Mouse (Mus musculus): ENCODE measurements around the gene Rab44. TPM values are rescaled to one million over a fixed set of nuclear protein-coding genes. Genes with fewer than 3 reads are reported as not detected.

Gene Rab44
- polyA plus RNA-seq, 1 experiment from 2014 or later, result 1.7 TPM

DNA sequence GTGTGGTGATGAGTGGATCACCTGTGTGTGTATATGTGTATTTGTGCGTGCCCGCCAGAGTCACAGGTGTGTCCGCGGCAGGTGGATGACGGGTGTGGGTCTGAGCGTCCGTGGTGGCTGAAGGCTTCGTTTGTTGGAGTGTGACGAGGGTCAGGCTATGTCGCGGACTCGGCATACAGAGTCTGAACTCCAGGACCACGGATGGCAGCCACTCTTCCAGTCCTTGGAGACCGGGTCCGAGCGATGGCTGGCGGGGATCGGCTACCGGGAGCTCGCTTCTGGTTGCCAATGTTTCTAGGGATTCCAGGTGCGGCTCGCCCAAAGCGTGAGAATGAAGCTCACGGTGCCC lies 20.0 kb upstream of the Rab44 start:
- no peaks in the 10 kb centered on the region for H3K9me3 ChIP-seq (ENCODE audit: control insufficient read depth, low read length)
- WGBS, result 0% methylated on average over 16 of the region's 24 CpGs
- H3K4me3 ChIP-seq (ENCODE audit: low read depth, low read length), result peak overlapping the region; percentile 59
- DNase-seq (ENCODE audit: low spot score) (no peak), ATAC-seq (ENCODE audit: low read depth) (peak; percentile 2; the same call in 1 of the 2 replicates)
- no peak overlapping the region for H3K27ac ChIP-seq (replicated peaks; ENCODE audit: low read depth, low read length)
- H3K4me1 ChIP-seq (ENCODE audit: control insufficient read depth, insufficient read depth, low read length), result peaks cover 10% of the 10 kb centered on the region; the same call in 1 of the 2 replicates
- H3K36me3 ChIP-seq (ENCODE audit: control insufficient read depth, insufficient read depth, low read length), result 0 out of 2 replicates have a peak, but pooled peaks cover 4% of the 10 kb centered on the region
- peak overlapping the region; percentile 72 for H3K9ac ChIP-seq (ENCODE audit: low read depth, low read length)
- peak overlapping the region; percentile 87 for H3K4me2 ChIP-seq (ENCODE audit: low read depth, low read length)
- H3K27me3 ChIP-seq (replicated peaks; ENCODE audit: control insufficient read depth, insufficient read depth, low read length), result peaks cover 29% of the 10 kb centered on the region

DNA sequence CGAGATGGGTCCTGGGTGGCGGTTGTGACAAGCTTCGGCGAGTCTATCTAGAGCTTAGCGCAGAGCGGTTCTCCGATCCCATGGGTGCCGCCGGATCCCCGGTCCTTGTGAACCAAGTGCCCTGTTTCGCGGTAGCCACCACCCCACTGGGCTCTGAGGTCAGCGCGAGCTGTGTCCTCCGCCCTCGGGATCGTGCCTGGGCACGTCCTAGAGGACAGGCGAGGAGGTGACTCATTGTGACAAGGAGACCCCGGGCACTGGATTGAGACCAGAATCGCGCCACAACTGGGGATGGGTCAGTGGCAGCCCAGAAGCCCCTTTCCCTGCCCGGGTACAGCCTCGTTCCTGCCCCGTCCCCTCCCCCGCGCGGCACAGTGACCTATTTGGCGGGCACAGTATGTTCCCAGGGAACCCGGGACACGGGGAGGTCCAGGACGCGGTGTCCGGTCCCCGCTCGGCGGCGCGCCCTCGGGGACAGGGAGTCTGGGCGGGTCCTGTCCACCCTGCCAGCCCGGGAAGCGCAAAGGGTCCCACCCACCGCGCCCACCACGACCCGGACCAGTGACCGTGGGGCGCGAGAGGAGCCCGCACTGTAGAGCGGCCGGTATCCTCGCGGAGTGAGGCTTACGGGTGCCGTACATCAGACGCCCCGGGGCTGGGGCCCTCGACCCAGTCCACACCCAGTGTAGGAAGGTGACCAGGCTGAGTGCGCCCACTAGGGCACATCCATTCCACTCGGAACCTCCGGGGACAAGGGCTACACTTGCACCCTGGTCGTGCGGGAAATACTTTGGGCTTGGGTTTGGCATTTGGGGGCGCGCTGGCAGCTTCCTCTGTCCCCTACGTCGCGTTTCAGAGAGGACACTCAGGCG lies 19.4 kb upstream of the Rab44 start:
- Histone ChIP-seq H3K36me3 (ENCODE audit: control insufficient read depth, insufficient read depth, low read length) (0 out of 2 replicates have a peak, but pooled peaks cover 4% of the 10 kb centered on the region), H3K9ac (ENCODE audit: low read depth, low read length) (peak overlapping the region; percentile 72), H3K4me1 (ENCODE audit: control insufficient read depth, insufficient read depth, low read length) (peaks cover 10% of the 10 kb centered on the region; the same call in 1 of the 2 replicates), H3K9me3 (ENCODE audit: control insufficient read depth, low read length) (no peaks in the 10 kb centered on the region), H3K4me3 (ENCODE audit: low read depth, low read length) (peak overlapping the region; percentile 59), H3K27me3 (replicated peaks; ENCODE audit: control insufficient read depth, insufficient read depth, low read length) (peaks cover 29% of the 10 kb centered on the region), H3K27ac (replicated peaks; ENCODE audit: low read depth, low read length) (peak overlapping the region; percentile 35), H3K4me2 (ENCODE audit: low read depth, low read length) (peak overlapping the region; percentile 87)
- WGBS, result under 1% methylated on average over 31 of the region's 71 CpGs
- DNase-seq (ENCODE audit: low spot score), result no peak
- ATAC-seq (ENCODE audit: low read depth), result 0 out of 2 replicates have a peak, but pooled peaks have one; percentile 11

GRCm38 (mm10) chr17:29095201-29095733 lies 18.7 kb upstream of the Rab44 start:
- under 1% methylated on average over 29 of the region's 44 CpGs for WGBS
- Histone ChIP-seq H3K9me3 (ENCODE audit: control insufficient read depth, low read length) (no peaks in the 10 kb centered on the region), H3K9ac (ENCODE audit: low read depth, low read length) (peak overlapping the region; percentile 72), H3K4me2 (ENCODE audit: low read depth, low read length) (peak overlapping the region; percentile 87), H3K36me3 (ENCODE audit: control insufficient read depth, insufficient read depth, low read length) (0 out of 2 replicates have a peak, but pooled peaks cover 4% of the 10 kb centered on the region), H3K27me3 (replicated peaks; ENCODE audit: control insufficient read depth, insufficient read depth, low read length) (peaks cover 29% of the 10 kb centered on the region), H3K27ac (replicated peaks; ENCODE audit: low read depth, low read length) (peak overlapping the region; percentile 35; the same call in 1 of the 2 replicates), H3K4me3 (ENCODE audit: low read depth, low read length) (peak overlapping the region; percentile 59), H3K4me1 (ENCODE audit: control insufficient read depth, insufficient read depth, low read length) (peaks cover 10% of the 10 kb centered on the region; the same call in 1 of the 2 replicates)
- DNase-seq (ENCODE audit: low spot score) (peak; percentile 95), ATAC-seq (ENCODE audit: low read depth) (peak; percentile 73)

DNA sequence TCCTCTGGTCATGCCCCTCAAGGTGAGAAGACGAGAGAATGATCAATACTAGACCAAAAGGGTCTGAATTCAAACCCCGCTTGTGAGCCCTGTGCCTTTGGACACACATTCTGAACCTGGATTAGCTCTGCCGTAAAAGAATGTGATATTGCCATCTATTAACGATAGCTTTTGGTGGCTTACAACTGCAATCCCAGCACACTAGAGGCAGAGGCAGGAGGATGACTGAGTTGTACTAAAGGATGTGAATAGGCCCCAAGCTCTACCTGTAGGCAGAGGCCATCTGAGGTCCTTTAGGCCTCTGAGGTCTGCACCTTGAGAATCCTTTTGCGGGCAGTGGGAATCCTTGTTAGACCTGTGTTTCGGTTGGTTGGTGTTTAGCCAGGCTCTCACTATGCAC lies 17.7 kb upstream of the Rab44 start:
- Histone ChIP-seq H3K36me3 (ENCODE audit: control insufficient read depth, insufficient read depth, low read length) (0 out of 2 replicates have a peak, but pooled peaks cover 4% of the 10 kb centered on the region), H3K9ac (ENCODE audit: low read depth, low read length) (peak overlapping the region; percentile 72; the same call in 1 of the 2 replicates), H3K27me3 (replicated peaks; ENCODE audit: control insufficient read depth, insufficient read depth, low read length) (peaks cover 29% of the 10 kb centered on the region), H3K27ac (replicated peaks; ENCODE audit: low read depth, low read length) (no peak overlapping the region), H3K4me1 (ENCODE audit: control insufficient read depth, insufficient read depth, low read length) (peaks cover 10% of the 10 kb centered on the region; the same call in 1 of the 2 replicates), H3K9me3 (ENCODE audit: control insufficient read depth, low read length) (no peaks in the 10 kb centered on the region), H3K4me2 (ENCODE audit: low read depth, low read length) (peak overlapping the region; percentile 87), H3K4me3 (ENCODE audit: low read depth, low read length) (no peak overlapping the region)
- 89% methylated on average over 6 of the region's 6 CpGs for WGBS
- no peak for DNase-seq (ENCODE audit: low spot score)
- ATAC-seq (ENCODE audit: low read depth), result no peak

DNA sequence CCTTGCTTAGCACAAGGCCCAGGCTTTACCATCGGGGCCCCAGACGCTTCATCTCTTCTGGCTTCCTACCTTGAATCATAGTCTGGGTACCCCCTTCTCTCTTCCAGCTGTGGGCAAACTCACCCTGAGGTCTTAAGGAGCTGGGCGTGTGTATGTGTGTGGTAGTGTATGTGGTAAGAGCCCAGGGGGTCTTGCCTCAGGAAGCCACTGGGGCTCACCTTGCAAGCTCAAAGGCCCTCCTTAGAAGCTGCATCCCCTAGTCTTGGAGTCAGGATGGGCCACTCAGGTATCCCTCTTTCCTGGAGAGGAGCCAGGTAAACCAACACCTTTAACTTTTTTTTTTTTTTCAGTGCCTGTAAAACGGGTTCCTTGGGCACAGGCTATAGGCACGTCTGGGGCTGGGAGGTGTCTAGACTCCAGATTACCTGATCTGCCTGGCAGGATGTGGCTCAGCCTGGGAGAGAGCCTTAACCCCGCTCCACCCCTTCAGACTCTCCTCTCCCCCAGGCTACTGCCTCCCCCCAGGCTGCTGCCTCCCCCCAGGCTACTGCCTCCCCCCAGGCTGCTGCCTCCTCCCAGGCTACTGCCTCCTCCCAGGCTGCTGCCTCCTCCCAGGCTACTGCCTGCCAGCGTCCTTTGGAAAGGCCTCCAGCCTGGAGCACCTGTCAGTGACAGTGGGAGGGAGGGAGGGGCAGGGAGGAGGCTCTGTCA lies 16.9 kb upstream of the Rab44 start:
- Histone ChIP-seq H3K27me3 (replicated peaks; ENCODE audit: control insufficient read depth, insufficient read depth, low read length) (peaks cover 26% of the 10 kb centered on the region), H3K36me3 (ENCODE audit: control insufficient read depth, insufficient read depth, low read length) (0 out of 2 replicates have a peak, but pooled peaks cover 4% of the 10 kb centered on the region), H3K27ac (replicated peaks; ENCODE audit: low read depth, low read length) (no peak overlapping the region), H3K9ac (ENCODE audit: low read depth, low read length) (no peak overlapping the region), H3K4me3 (ENCODE audit: low read depth, low read length) (no peak overlapping the region), H3K9me3 (ENCODE audit: control insufficient read depth, low read length) (no peaks in the 10 kb centered on the region), H3K4me2 (ENCODE audit: low read depth, low read length) (no peak overlapping the region), H3K4me1 (ENCODE audit: control insufficient read depth, insufficient read depth, low read length) (peaks cover 10% of the 10 kb centered on the region; the same call in 1 of the 2 replicates)
- DNase-seq (ENCODE audit: low spot score), result peak; percentile 75
- 43% methylated on average over 7 of the region's 7 CpGs for WGBS
- ATAC-seq (ENCODE audit: low read depth), result peak; percentile 58; the same call in 1 of the 2 replicates

- H3K4me1 ChIP-seq (ENCODE audit: control insufficient read depth, insufficient read depth, low read length), result peaks cover 10% of the 10 kb centered on the region; the same call in 1 of the 2 replicates
- H3K9ac ChIP-seq (ENCODE audit: low read depth, low read length), result no peak overlapping the region
- no peaks in the 10 kb centered on the region for H3K9me3 ChIP-seq (ENCODE audit: control insufficient read depth, low read length)
- no peak overlapping the region for H3K4me3 ChIP-seq (ENCODE audit: low read depth, low read length)
- ATAC-seq (ENCODE audit: low read depth) (no peak), DNase-seq (ENCODE audit: low spot score) (no peak)
- no peak overlapping the region for H3K27ac ChIP-seq (replicated peaks; ENCODE audit: low read depth, low read length)
- no peak overlapping the region for H3K4me2 ChIP-seq (ENCODE audit: low read depth, low read length)
- WGBS, result 94% methylated on average over 21 of the region's 24 CpGs
- peaks cover 14% of the 10 kb centered on the region for H3K27me3 ChIP-seq (replicated peaks; ENCODE audit: control insufficient read depth, insufficient read depth, low read length)
- H3K36me3 ChIP-seq (ENCODE audit: control insufficient read depth, insufficient read depth, low read length), result 0 out of 2 replicates have a peak, but pooled peaks cover 4% of the 10 kb centered on the region
Measured at GRCm38 (mm10) chr17:29098291-29098690, 15.7 kb upstream of the Rab44 start.

- Histone ChIP-seq H3K27ac (replicated peaks; ENCODE audit: low read depth, low read length) (no peak overlapping the region), H3K9me3 (ENCODE audit: control insufficient read depth, low read length) (no peaks in the 10 kb centered on the region), H3K27me3 (replicated peaks; ENCODE audit: control insufficient read depth, insufficient read depth, low read length) (peaks cover 9% of the 10 kb centered on the region), H3K4me3 (ENCODE audit: low read depth, low read length) (no peak overlapping the region), H3K4me1 (ENCODE audit: control insufficient read depth, insufficient read depth, low read length) (peaks cover 6% of the 10 kb centered on the region; the same call in 1 of the 2 replicates), H3K9ac (ENCODE audit: low read depth, low read length) (no peak overlapping the region), H3K36me3 (ENCODE audit: control insufficient read depth, insufficient read depth, low read length) (0 out of 2 replicates have a peak, but pooled peaks cover 4% of the 10 kb centered on the region), H3K4me2 (ENCODE audit: low read depth, low read length) (no peak overlapping the region)
- WGBS, result 82% methylated on average over 8 of the region's 8 CpGs
- DNase-seq (ENCODE audit: low spot score), result no peak
- ATAC-seq (ENCODE audit: low read depth), result no peak
Measured at GRCm38 (mm10) chr17:29099076-29099475, 14.9 kb upstream of the Rab44 start.

- 94% methylated on average over 7 of the region's 7 CpGs for WGBS
- H3K9ac ChIP-seq (ENCODE audit: low read depth, low read length), result no peak overlapping the region
- DNase-seq (ENCODE audit: low spot score), result no peak
- no peaks in the 10 kb centered on the region; the same call in 1 of the 2 replicates for H3K9me3 ChIP-seq (ENCODE audit: control insufficient read depth, low read length)
- 0 out of 2 replicates have a peak, but pooled peaks cover 4% of the 10 kb centered on the region for H3K36me3 ChIP-seq (ENCODE audit: control insufficient read depth, insufficient read depth, low read length)
- no peaks in the 10 kb centered on the region for H3K4me1 ChIP-seq (ENCODE audit: control insufficient read depth, insufficient read depth, low read length)
- no peak for ATAC-seq (ENCODE audit: low read depth)
- H3K4me2 ChIP-seq (ENCODE audit: low read depth, low read length), result no peak overlapping the region
- H3K27ac ChIP-seq (replicated peaks; ENCODE audit: low read depth, low read length), result no peak overlapping the region
- no peaks in the 10 kb centered on the region for H3K27me3 ChIP-seq (replicated peaks; ENCODE audit: control insufficient read depth, insufficient read depth, low read length)
- H3K4me3 ChIP-seq (ENCODE audit: low read depth, low read length), result no peak overlapping the region
Measured at GRCm38 (mm10) chr17:29100627-29101026, 13.3 kb upstream of the Rab44 start.
